Mouse (Mus musculus): ENCODE measurements at regions not wholly inside any gene's neighbourhood (a gene's known extent, or its start where the extent isn't known, plus 50 kb on each side); places are given as distances from the start of the nearest gene placed in this dataset.
A peak's percentile ranks its signal among the peaks of the same experiment; 100 is the strongest.

- WGBS, result 81% methylated on average over 4 of the region's 4 CpGs
- TF ChIP-seq CTCF (IDR thresholded peaks at IDR 0.05; ENCODE audit: low read depth), result no peak
- ATAC-seq, result no peak
Measured at GRCm38 (mm10) chr3:149224271-149224670, 233.9 kb upstream of the Adgrl2 start.

GRCm38 (mm10) chr3:149223776-149224175 lies 233.4 kb upstream of the Adgrl2 start:
- Histone ChIP-seq H3K27ac (ENCODE audit: low read depth, low read length) (no peak overlapping the region), H3K4me1 (replicated peaks; ENCODE audit: control insufficient read depth, insufficient read depth, low read length) (peaks cover 8% of the 10 kb centered on the region; the same call in 1 of the 2 replicates), H3K27me3 (replicated peaks; ENCODE audit: control insufficient read depth, insufficient read depth, low read length) (no peaks in the 10 kb centered on the region), H3K9me3 (ENCODE audit: control insufficient read depth) (no peaks in the 10 kb centered on the region), H3K4me2 (replicated peaks; ENCODE audit: low read depth) (no peak overlapping the region), H3K9ac (ENCODE audit: low read depth, low read length) (no peak overlapping the region), H3K36me3 (ENCODE audit: control insufficient read depth, insufficient read depth) (no peaks in the 10 kb centered on the region), H3K4me3 (ENCODE audit: low read depth, low read length) (no peak overlapping the region)
- WGBS, result 83% methylated on average over 5 of the region's 5 CpGs
- no peak for TF ChIP-seq CTCF (IDR thresholded peaks at IDR 0.05; ENCODE audit: low read depth)
- no peak for ATAC-seq

More at GRCm38 (mm10) chr3:149224271-149224670, 233.9 kb upstream of the Adgrl2 start:
- Histone ChIP-seq H3K27me3 (replicated peaks; ENCODE audit: control insufficient read depth, insufficient read depth, low read length) (no peaks in the 10 kb centered on the region), H3K36me3 (ENCODE audit: control insufficient read depth, insufficient read depth) (no peaks in the 10 kb centered on the region), H3K9me3 (ENCODE audit: control insufficient read depth) (no peaks in the 10 kb centered on the region), H3K4me2 (replicated peaks; ENCODE audit: low read depth) (no peak overlapping the region), H3K4me1 (replicated peaks; ENCODE audit: control insufficient read depth, insufficient read depth, low read length) (peaks cover 8% of the 10 kb centered on the region; the same call in 1 of the 2 replicates), H3K4me3 (ENCODE audit: low read depth, low read length) (no peak overlapping the region), H3K27ac (ENCODE audit: low read depth, low read length) (no peak overlapping the region), H3K9ac (ENCODE audit: low read depth, low read length) (no peak overlapping the region)

- no peak overlapping the region for H3K9ac ChIP-seq (ENCODE audit: low read depth, low read length)
- TF ChIP-seq CTCF (IDR thresholded peaks at IDR 0.05; ENCODE audit: low read depth), result no peak
- no peak overlapping the region for H3K4me3 ChIP-seq (ENCODE audit: low read depth, low read length)
- H3K27me3 ChIP-seq (replicated peaks; ENCODE audit: control insufficient read depth, insufficient read depth, low read length), result no peaks in the 10 kb centered on the region
- no peak for ATAC-seq
- no peak overlapping the region; the same call in 1 of the 2 replicates for H3K4me2 ChIP-seq (replicated peaks; ENCODE audit: low read depth)
- WGBS, result 71% methylated on average over 4 of the region's 4 CpGs
- peaks cover 8% of the 10 kb centered on the region; the same call in 1 of the 2 replicates for H3K4me1 ChIP-seq (replicated peaks; ENCODE audit: control insufficient read depth, insufficient read depth, low read length)
- H3K27ac ChIP-seq (ENCODE audit: low read depth, low read length), result peak overlapping the region; percentile 7; the same call in 1 of the 2 replicates
- no peaks in the 10 kb centered on the region for H3K36me3 ChIP-seq (ENCODE audit: control insufficient read depth, insufficient read depth)
- no peaks in the 10 kb centered on the region for H3K9me3 ChIP-seq (ENCODE audit: control insufficient read depth)
Measured at GRCm38 (mm10) chr3:149220958-149221357, 230.6 kb upstream of the Adgrl2 start.

- Histone ChIP-seq H3K4me2 (replicated peaks; ENCODE audit: low read depth) (no peak overlapping the region), H3K36me3 (ENCODE audit: control insufficient read depth, insufficient read depth) (no peaks in the 10 kb centered on the region), H3K9me3 (ENCODE audit: control insufficient read depth) (no peaks in the 10 kb centered on the region), H3K9ac (ENCODE audit: low read depth, low read length) (no peak overlapping the region), H3K4me3 (ENCODE audit: low read depth, low read length) (no peak overlapping the region), H3K27me3 (replicated peaks; ENCODE audit: control insufficient read depth, insufficient read depth, low read length) (no peaks in the 10 kb centered on the region), H3K27ac (ENCODE audit: low read depth, low read length) (peak overlapping the region; percentile 7; the same call in 1 of the 2 replicates), H3K4me1 (replicated peaks; ENCODE audit: control insufficient read depth, insufficient read depth, low read length) (peaks cover 8% of the 10 kb centered on the region; the same call in 1 of the 2 replicates)
- TF ChIP-seq CTCF (IDR thresholded peaks at IDR 0.05; ENCODE audit: low read depth), result no peak
- ATAC-seq, result no peak
- WGBS, result 56% methylated on average over 8 of the region's 8 CpGs
Measured at GRCm38 (mm10) chr3:149220304-149220951, 230.1 kb upstream of the Adgrl2 start.

- peaks cover 8% of the 10 kb centered on the region; the same call in 1 of the 2 replicates for H3K4me1 ChIP-seq (replicated peaks; ENCODE audit: control insufficient read depth, insufficient read depth, low read length)
- no peak for ATAC-seq
- H3K4me3 ChIP-seq (ENCODE audit: low read depth, low read length), result no peak overlapping the region
- no peak overlapping the region for H3K27ac ChIP-seq (ENCODE audit: low read depth, low read length)
- WGBS, result 69% methylated on average over 14 of the region's 14 CpGs
- no peak overlapping the region for H3K4me2 ChIP-seq (replicated peaks; ENCODE audit: low read depth)
- no peak for TF ChIP-seq CTCF (IDR thresholded peaks at IDR 0.05; ENCODE audit: low read depth)
- no peaks in the 10 kb centered on the region for H3K36me3 ChIP-seq (ENCODE audit: control insufficient read depth, insufficient read depth)
- H3K27me3 ChIP-seq (replicated peaks; ENCODE audit: control insufficient read depth, insufficient read depth, low read length), result no peaks in the 10 kb centered on the region
- H3K9me3 ChIP-seq (ENCODE audit: control insufficient read depth), result no peaks in the 10 kb centered on the region
- no peak overlapping the region for H3K9ac ChIP-seq (ENCODE audit: low read depth, low read length)
Measured at GRCm38 (mm10) chr3:149219381-149220303, 229.3 kb upstream of the Adgrl2 start.

Measured in intestine, postnatal 0 days (tissue).